Mouse (Mus musculus) thymus, adult 2 months (tissue): ENCODE measurements around the gene Tsen15. TPM values are rescaled to one million over a fixed set of nuclear protein-coding genes. Genes with fewer than 3 reads are reported as not detected.
A peak's percentile ranks its signal among the peaks of the same experiment; 100 is the strongest.
"Not testable (repeated sequence)": the region's sequence is repeated elsewhere in the genome, so short reads cannot be mapped to it uniquely, and the experiment has no call there.

Experiments
- DNase-seq: peaks from one replicate; pipeline ENCODE4 v3.0.0; 2021
- H3K27ac ChIP-seq: fragments of 200-500 bp; 2 replicates; pipeline ENCODE4 v1.5.1; 2012; ENCODE audit warnings: low read length, control low read depth; ENCODE audit not compliant: control insufficient read depth, insufficient read depth
- H3K27me3 ChIP-seq: fragments of 200-500 bp; 2 replicates; pipeline ENCODE4 v1.6.1; 2012; ENCODE audit warnings: mild to moderate bottlenecking, low read length, moderate library complexity, mixed read lengths; ENCODE audit not compliant: control insufficient read depth, insufficient read depth
- H3K36me3 ChIP-seq: fragments of 200-500 bp; 2 replicates; pipeline ENCODE4 v1.6.1; 2012; ENCODE audit warnings: mild to moderate bottlenecking, low read length, moderate library complexity; ENCODE audit not compliant: control insufficient read depth, insufficient read depth
- H3K4me1 ChIP-seq: fragments of 200-500 bp; replicated peaks from 2 replicates; pipeline ENCODE4 v1.6.1; 2012; ENCODE audit warnings: low read length; ENCODE audit not compliant: control insufficient read depth, insufficient read depth
- H3K4me3 ChIP-seq: fragments of 200-500 bp; 2 replicates; pipeline ENCODE4 v1.5.1; 2012; ENCODE audit warnings: mild to moderate bottlenecking, low read length, control low read depth, moderate library complexity; ENCODE audit not compliant: control insufficient read depth, insufficient read depth
- CTCF ChIP-seq: fragments of 200-500 bp; IDR thresholded peaks from 2 replicates; pipeline ENCODE4 v1.5.1; 2012; ENCODE audit warnings: mild to moderate bottlenecking, control low read depth, low read length, moderate library complexity, borderline replicate concordance; ENCODE audit not compliant: control insufficient read depth, poor library complexity, insufficient read depth; ENCODE audit errors: extremely low read depth
- POLR2A ChIP-seq: fragments of 200-500 bp; IDR thresholded peaks from 2 replicates; pipeline ENCODE4 v1.6.1; 2012; ENCODE audit warnings: mild to moderate bottlenecking, low read length, control low read depth, moderate library complexity; ENCODE audit not compliant: control insufficient read depth, poor library complexity, insufficient read depth; ENCODE audit errors: extremely low read depth
- WGBS: fragments of 180-500 bp; shearing (Covaris S2); methylation state at CpG from one replicate; pipeline ENCODE4 v1.1.7; 2018; 5-methylcytosine and 5-hydroxymethylcytosine counted together
- polyA plus RNA-seq: library from polyadenylated mRNA; depleted of rRNA; stranded (reverse); fragments of >200 nt; gene quantifications from 2 replicates; pipeline ENCODE4 v1.2.3, GENCODE M21; 2012

Gene Tsen15
- polyA plus RNA-seq, 1 experiment: 15.7 TPM

DNA sequence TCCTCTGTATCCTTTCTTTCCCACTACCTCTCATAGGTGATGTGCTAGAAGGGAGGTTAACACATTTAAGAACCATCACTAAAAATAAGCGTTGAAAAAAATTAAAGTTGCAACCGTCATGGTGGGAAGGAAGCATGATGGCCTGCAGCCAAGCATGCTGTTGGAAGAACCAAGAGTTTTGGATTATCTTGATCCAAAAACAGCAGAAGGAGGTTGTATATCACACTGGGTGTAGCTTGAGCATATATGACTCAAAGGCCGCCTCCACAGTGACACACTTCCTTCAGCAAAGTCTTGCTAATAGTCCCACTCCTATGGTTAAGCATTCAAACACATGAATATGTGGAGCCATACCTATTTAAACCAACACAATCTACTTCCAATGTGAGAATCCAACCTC is 7.6 kb upstream of the Tsen15 start:
- Histone ChIP-seq H3K27me3 (no peaks in the 10 kb centered on the region), H3K36me3 (no peaks in the 10 kb centered on the region), H3K4me1 (no peaks in the 10 kb centered on the region), H3K4me3 (no peak overlapping the region), H3K27ac (no peak overlapping the region)
- 96% methylated on average over 3 of the region's 3 CpGs for WGBS
- no peak for DNase-seq
- no peak for TF ChIP-seq CTCF
- TF ChIP-seq POLR2A: no peak

DNA sequence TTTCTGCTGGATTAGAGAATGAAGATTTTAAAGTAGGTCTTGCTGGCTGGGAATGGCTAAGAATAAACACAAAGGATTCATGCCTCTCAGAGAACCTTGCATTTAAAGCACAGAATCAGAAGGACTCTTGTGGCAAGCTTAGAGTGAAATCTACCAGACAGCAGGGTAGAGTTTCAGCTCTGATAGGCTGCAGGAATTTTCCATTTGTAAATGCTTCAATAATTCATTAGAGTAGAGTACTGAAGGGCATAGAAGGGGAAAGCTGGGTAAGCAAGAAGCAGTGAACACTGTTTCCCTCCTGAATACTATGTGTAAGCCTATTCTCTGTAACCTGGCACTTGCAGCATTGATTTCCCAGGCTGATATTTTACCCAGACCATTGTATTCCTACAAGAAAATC is 2.8 kb upstream of the Tsen15 start:
- no peak for TF ChIP-seq CTCF
- no peak for TF ChIP-seq POLR2A
- DNase-seq: no peak
- no peaks in the 10 kb centered on the region for H3K4me1 ChIP-seq

DNA sequence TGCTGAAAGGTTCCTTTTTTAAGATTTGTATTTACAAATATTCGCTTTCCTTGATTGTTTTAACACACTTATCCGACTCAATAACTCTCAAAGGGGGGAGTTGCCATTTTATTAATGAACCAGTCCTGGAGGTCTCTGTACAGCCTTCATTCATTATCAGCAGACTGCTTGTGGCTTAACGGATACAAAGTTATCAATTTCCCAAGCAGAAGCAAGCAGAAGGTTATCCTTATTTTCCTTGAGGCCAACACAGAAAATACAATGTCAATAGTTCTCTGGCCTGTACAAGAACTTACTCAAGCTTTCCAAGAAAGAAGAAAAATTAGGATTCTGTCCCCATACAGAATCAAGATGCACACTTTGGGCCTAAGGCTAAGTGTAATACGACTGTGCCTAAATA is 795 bp downstream of the Tsen15 start:
- DNase-seq, H3K27me3 ChIP-seq, H3K4me1 ChIP-seq, H3K27ac ChIP-seq, H3K4me3 ChIP-seq, H3K36me3 ChIP-seq: not testable (repeated sequence)
- 38% methylated on average over 2 of the region's 4 CpGs for WGBS

More for the DNA sequence above, 2.8 kb upstream of the Tsen15 start:
- Histone ChIP-seq H3K27me3 (no peaks in the 10 kb centered on the region), H3K36me3 (no peaks in the 10 kb centered on the region), H3K4me3 (no peak overlapping the region), H3K27ac (no peak overlapping the region)

DNA sequence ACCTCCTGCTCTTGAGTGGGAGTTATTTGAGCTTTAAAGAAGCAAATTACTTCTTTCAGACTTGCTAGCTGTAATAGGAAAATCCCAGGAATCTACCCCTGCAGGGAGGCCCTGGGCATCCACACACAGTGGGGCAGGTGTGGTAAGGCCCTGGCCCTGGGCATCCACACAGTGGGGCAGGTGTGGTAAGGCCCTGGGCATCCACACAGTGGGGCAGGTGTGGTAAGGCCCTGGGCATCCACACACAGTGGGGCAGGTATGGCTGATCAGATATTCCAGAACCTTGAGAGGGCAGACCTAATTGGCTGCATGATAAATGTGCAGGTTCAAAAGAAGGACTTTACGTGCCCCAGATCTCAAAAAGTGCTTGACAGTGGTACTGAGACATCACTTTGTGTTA is 1.9 kb downstream of the Tsen15 start:
- no peak for DNase-seq
- no peak for TF ChIP-seq CTCF
- Histone ChIP-seq H3K27me3 (no peaks in the 10 kb centered on the region), H3K36me3 (peaks cover 4% of the 10 kb centered on the region; the same call in 1 of the 2 replicates), H3K27ac (no peak overlapping the region), H3K4me3 (no peak overlapping the region), H3K4me1 (no peaks in the 10 kb centered on the region)
- 95% methylated on average over 1 of the region's 1 CpGs for WGBS

DNA sequence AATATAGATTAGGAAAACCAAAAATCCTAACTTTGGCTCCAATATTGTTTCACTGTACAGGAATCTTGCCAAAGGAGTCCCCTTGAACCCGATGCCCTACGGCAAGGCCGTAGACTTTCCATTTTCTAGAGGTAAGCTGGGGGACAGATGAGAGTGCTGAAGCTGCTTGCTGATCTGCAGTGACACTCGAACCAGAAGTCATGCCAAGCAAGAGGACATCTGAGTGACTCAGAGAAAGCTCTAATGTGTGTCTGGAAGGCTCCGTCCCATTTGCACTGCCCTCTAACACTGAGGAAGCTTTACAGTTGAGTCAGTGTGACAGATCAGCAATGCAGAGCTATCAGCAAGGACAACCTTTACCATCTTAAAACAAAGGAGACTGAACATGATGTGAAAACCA is 8.2 kb downstream of the Tsen15 start:
- Histone ChIP-seq H3K27me3 (no peaks in the 10 kb centered on the region), H3K27ac (no peak overlapping the region), H3K4me3 (no peak overlapping the region), H3K4me1 (no peaks in the 10 kb centered on the region), H3K36me3 (peaks cover 4% of the 10 kb centered on the region; the same call in 1 of the 2 replicates)
- WGBS: 97% methylated on average over 5 of the region's 5 CpGs
- no peak for DNase-seq
- TF ChIP-seq POLR2A: no peak
- TF ChIP-seq CTCF: no peak

DNA sequence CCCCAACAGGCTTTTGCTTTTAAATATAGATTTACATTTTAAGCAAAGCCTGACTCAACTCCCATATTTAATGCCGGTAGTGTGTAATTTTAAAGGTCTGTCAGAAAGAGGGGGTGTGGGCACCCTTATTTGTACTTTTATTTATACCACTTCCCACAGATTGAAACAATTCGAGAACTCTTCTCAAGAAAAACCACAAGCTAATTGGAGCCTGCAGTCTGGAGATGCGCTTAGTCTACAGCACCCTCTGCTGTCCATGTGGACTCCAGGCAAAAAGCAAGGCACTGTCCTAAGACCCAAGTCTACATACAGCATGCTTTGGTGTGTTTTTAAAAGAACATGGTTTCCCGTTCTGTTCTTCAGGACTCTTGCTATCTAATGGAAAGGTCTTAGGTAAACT is 17.3 kb downstream of the Tsen15 start:
- Histone ChIP-seq H3K4me3 (no peak overlapping the region), H3K4me1 (no peaks in the 10 kb centered on the region), H3K36me3 (no peaks in the 10 kb centered on the region; the same call in 1 of the 2 replicates), H3K27ac (no peak overlapping the region), H3K27me3 (no peaks in the 10 kb centered on the region)
- DNase-seq: peak; percentile 23
- 13% methylated on average over 4 of the region's 4 CpGs for WGBS
- TF ChIP-seq POLR2A (no peak), CTCF (no peak)

DNA sequence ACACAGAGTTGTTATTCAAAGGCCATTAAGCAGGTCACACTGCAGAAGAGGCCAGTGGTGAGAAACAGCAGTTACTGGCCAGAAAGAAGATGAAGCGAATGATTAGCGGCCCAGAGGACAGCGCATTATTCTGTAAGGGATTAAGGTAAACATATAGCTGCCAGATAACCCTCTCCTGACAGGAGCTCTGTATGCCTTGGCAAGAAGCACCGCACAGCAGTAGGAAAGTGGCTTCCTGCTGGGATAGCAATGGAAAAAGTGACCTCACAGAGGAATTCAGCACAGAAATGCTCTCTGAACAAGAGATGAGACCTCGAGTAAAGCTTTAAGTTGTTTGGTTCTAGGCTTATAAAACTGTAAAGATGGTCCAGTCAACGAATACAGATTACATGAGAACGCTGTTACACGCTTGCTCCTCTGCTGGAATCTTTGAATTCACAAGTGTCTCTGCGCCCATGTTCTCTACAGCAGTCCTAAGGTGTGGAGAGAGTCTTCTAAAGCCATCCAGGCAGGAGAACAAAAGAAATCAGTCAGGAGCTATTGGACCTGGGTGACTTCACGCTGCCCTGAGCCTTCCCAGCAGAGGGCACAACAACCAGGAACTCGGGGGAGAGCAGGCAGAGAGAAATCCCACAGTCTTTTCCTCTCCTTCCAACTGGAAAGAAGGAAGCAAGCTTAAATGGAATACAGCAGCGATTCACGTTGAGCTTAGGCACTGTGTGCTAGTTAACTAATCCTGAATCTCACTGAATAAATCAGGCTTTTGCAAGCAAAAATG is 18.0 kb downstream of the Tsen15 start:
- WGBS: 87% methylated on average over 13 of the region's 13 CpGs
- no peak for DNase-seq
- H3K27ac ChIP-seq: no peak overlapping the region
- TF ChIP-seq POLR2A (no peak), CTCF (no peak)
- H3K4me3 ChIP-seq: no peak overlapping the region
- no peaks in the 10 kb centered on the region for H3K27me3 ChIP-seq
- no peaks in the 10 kb centered on the region for H3K4me1 ChIP-seq
- H3K36me3 ChIP-seq: no peaks in the 10 kb centered on the region; the same call in 1 of the 2 replicates
